Mouse (Mus musculus) bone marrow, adult 2 months (tissue): ENCODE measurements around the gene Plekha5.

Experiments
- CTCF ChIP-seq: fragments of 200-500 bp; IDR thresholded peaks from 2 replicates; pipeline ENCODE4 v1.5.1; 2011; ENCODE audit warnings: low read length, control low read depth; ENCODE audit not compliant: control insufficient read depth, insufficient read depth
- POLR2A ChIP-seq: fragments of 200-500 bp; IDR thresholded peaks from 2 replicates; pipeline ENCODE4 v1.6.1; 2011; ENCODE audit warnings: low read depth, mild to moderate bottlenecking, control low read depth, low read length, borderline replicate concordance; ENCODE audit not compliant: control insufficient read depth

GRCm38 (mm10) chr6:140504796-140505195 is 80.9 kb downstream of the Plekha5 start:
- TF ChIP-seq POLR2A = no peak
- no peak for TF ChIP-seq CTCF
